Mouse (Mus musculus) natural killer cell, adult 2 months (primary cell): ENCODE data around the gene 1700018B08Rik.

ENCODE experiments used
- DNase-seq, 2 experiments: peaks; one replicate each; pipeline ENCODE4 v3.0.0; 2022; ENCODE audit warnings: low spot score in 2 of 2

The 1700018B08Rik gene

GRCm38 (mm10) chr8:121513429-121513828 lies 30.7 kb downstream of the 1700018B08Rik start:
- DNase-seq: peak; percentile 61 to 71

GRCm38 (mm10) chr8:121511751-121512150 lies 32.4 kb downstream of the 1700018B08Rik start:
- DNase-seq: no peak

GRCm38 (mm10) chr8:121497621-121498020 lies 46.5 kb downstream of the 1700018B08Rik start:
- DNase-seq: no peak

- no peak for DNase-seq
Measured at GRCm38 (mm10) chr8:121491633-121492032, 52.5 kb downstream of the 1700018B08Rik start.

GRCm38 (mm10) chr8:121484072-121484782 lies 59.9 kb downstream of the 1700018B08Rik start:
- DNase-seq: no peak
